Mouse (Mus musculus): Measurements from ENCODE around the gene Fam205a2.
"Not testable (repeated sequence)": the region's sequence is repeated elsewhere in the genome, so short reads cannot be mapped to it uniquely, and the experiment has no call there.

Fam205a2 gene

GRCm38 (mm10) chr4:42528075-42528474 lies at the start of gene Fam205a2:
Gene Fam205a2 (minus strand): TSS chr4:42528175.
- not testable (repeated sequence) for DNase-seq
